Mouse (Mus musculus) hindbrain, embryonic 13.5 days (tissue): ENCODE measurements around the gene Atxn1. TPM values are rescaled to one million over a fixed set of nuclear protein-coding genes. Genes with fewer than 3 reads are reported as not detected.

Source experiments
- ATAC-seq: fragments of 200-750 bp; cut with Nextera tagmentation; 2 replicates; pipeline ENCODE4 v1.8.0; 2017; ENCODE audit warnings: moderate TSS enrichment; ENCODE audit not compliant: low FRiP score
- H3K27ac ChIP-seq: fragments of 300-500 bp; sonication (generic); 2 replicates; pipeline ENCODE4 v1.5.1; 2015; ENCODE audit warnings: inconsistent platforms, mild to moderate bottlenecking, moderate library complexity
- H3K27me3 ChIP-seq: fragments of 300-500 bp; sonication (generic); 2 replicates; pipeline ENCODE4 v1.6.1; 2015; ENCODE audit warnings: mild to moderate bottlenecking, inconsistent platforms
- H3K36me3 ChIP-seq: fragments of 300-500 bp; sonication (generic); 2 replicates; pipeline ENCODE4 v1.6.1; 2015; ENCODE audit warnings: mild to moderate bottlenecking, inconsistent platforms
- H3K4me1 ChIP-seq: fragments of 300-500 bp; sonication (generic); replicated peaks from 2 replicates; pipeline ENCODE4 v1.6.1; 2015; ENCODE audit warnings: inconsistent platforms
- H3K4me2 ChIP-seq: fragments of 300-500 bp; sonication (generic); 2 replicates; pipeline ENCODE4 v1.6.1; 2015; ENCODE audit warnings: inconsistent platforms, mild to moderate bottlenecking, moderate library complexity
- H3K4me3 ChIP-seq: fragments of 300-500 bp; sonication (generic); 2 replicates; pipeline ENCODE4 v1.5.1; 2015; ENCODE audit warnings: mild to moderate bottlenecking, inconsistent platforms
- H3K9ac ChIP-seq: fragments of 300-500 bp; sonication (generic); 2 replicates; pipeline ENCODE4 v1.6.1; 2015; ENCODE audit warnings: mild to moderate bottlenecking, inconsistent platforms
- H3K9me3 ChIP-seq: fragments of 300-500 bp; sonication (generic); 2 replicates; pipeline ENCODE4 v1.6.1; 2016; ENCODE audit warnings: inconsistent platforms
- WGBS: fragments of 180-500 bp; shearing (Covaris S2); methylation state at CpG from one replicate; pipeline ENCODE4 v1.1.7; 2015; 5-methylcytosine and 5-hydroxymethylcytosine counted together
- polyA plus RNA-seq: library from polyadenylated mRNA; unstranded; fragments of >200 nt; fragmentation: Nextera tagmentation; extraction: Ambion mirVana; gene quantifications from 2 replicates; pipeline ENCODE4 v1.2.1, GENCODE M21; 2015

Atxn1 gene
- polyA plus RNA-seq, 1 experiment from 2014 or later, result 8.1 TPM

- H3K4me2 ChIP-seq, result no peak overlapping the region
- no peaks in the 10 kb centered on the region for H3K4me1 ChIP-seq
- peaks cover 13% of the 10 kb centered on the region for H3K36me3 ChIP-seq
- no peak overlapping the region for H3K9ac ChIP-seq
- H3K4me3 ChIP-seq, result no peak overlapping the region
- H3K27ac ChIP-seq, result no peak overlapping the region
- 84% methylated on average over 6 of the region's 6 CpGs for WGBS
- H3K9me3 ChIP-seq, result no peaks in the 10 kb centered on the region
- no peaks in the 10 kb centered on the region for H3K27me3 ChIP-seq
- ATAC-seq, result no peak
Observed at GRCm38 (mm10) chr13:45796286-45796685, 168.5 kb downstream of the Atxn1 start.

GRCm38 (mm10) chr13:45793796-45794195 lies 171.0 kb downstream of the Atxn1 start:
- Histone ChIP-seq H3K4me3 (no peak overlapping the region), H3K27me3 (no peaks in the 10 kb centered on the region), H3K4me1 (no peaks in the 10 kb centered on the region), H3K4me2 (no peak overlapping the region), H3K27ac (no peak overlapping the region), H3K36me3 (peaks cover 13% of the 10 kb centered on the region), H3K9ac (no peak overlapping the region), H3K9me3 (no peaks in the 10 kb centered on the region)
- WGBS, result 88% methylated on average over 3 of the region's 3 CpGs
- ATAC-seq, result no peak

- Histone ChIP-seq H3K27ac (no peak overlapping the region), H3K4me3 (no peak overlapping the region), H3K9me3 (no peaks in the 10 kb centered on the region), H3K36me3 (peaks cover 5% of the 10 kb centered on the region; the same call in 1 of the 2 replicates), H3K4me1 (0 out of 2 replicates have a peak, but pooled peaks cover 3% of the 10 kb centered on the region), H3K9ac (no peak overlapping the region), H3K27me3 (no peaks in the 10 kb centered on the region), H3K4me2 (no peak overlapping the region)
- no peak for ATAC-seq
- 92% methylated on average over 7 of the region's 7 CpGs for WGBS
Observed at GRCm38 (mm10) chr13:45786409-45786808, 178.4 kb downstream of the Atxn1 start.

GRCm38 (mm10) chr13:45783681-45784080 lies 181.1 kb downstream of the Atxn1 start:
- H3K4me2 ChIP-seq, result no peak overlapping the region
- H3K27ac ChIP-seq, result no peak overlapping the region

GRCm38 (mm10) chr13:45778750-45779149 lies 186.1 kb downstream of the Atxn1 start:
- Histone ChIP-seq H3K4me3 (no peak overlapping the region), H3K27ac (no peak overlapping the region; the same call in 1 of the 2 replicates), H3K9ac (no peak overlapping the region), H3K4me1 (peaks cover 11% of the 10 kb centered on the region; the same call in 1 of the 2 replicates), H3K36me3 (peaks cover 5% of the 10 kb centered on the region; the same call in 1 of the 2 replicates), H3K27me3 (no peaks in the 10 kb centered on the region), H3K9me3 (0 out of 2 replicates have a peak, but pooled peaks cover 3% of the 10 kb centered on the region), H3K4me2 (no peak overlapping the region)
- 91% methylated on average over 5 of the region's 5 CpGs for WGBS
- ATAC-seq, result no peak

More at GRCm38 (mm10) chr13:45783681-45784080, 181.1 kb downstream of the Atxn1 start:
- peaks cover 5% of the 10 kb centered on the region; the same call in 1 of the 2 replicates for H3K36me3 ChIP-seq
- 75% methylated on average over 10 of the region's 10 CpGs for WGBS
- H3K27me3 ChIP-seq, result no peaks in the 10 kb centered on the region
- H3K9me3 ChIP-seq, result 0 out of 2 replicates have a peak, but pooled peaks cover 3% of the 10 kb centered on the region
- no peak overlapping the region for H3K4me3 ChIP-seq
- 0 out of 2 replicates have a peak, but pooled peaks cover 3% of the 10 kb centered on the region for H3K4me1 ChIP-seq
- no peak overlapping the region for H3K9ac ChIP-seq
- no peak for ATAC-seq

GRCm38 (mm10) chr13:45778171-45778570 lies 186.6 kb downstream of the Atxn1 start:
- ATAC-seq, result no peak
- H3K4me3 ChIP-seq, result no peak overlapping the region
- 0 out of 2 replicates have a peak, but pooled peaks cover 3% of the 10 kb centered on the region for H3K9me3 ChIP-seq
- 42% methylated on average over 9 of the region's 9 CpGs for WGBS
- H3K27ac ChIP-seq, result peak overlapping the region; percentile 40; the same call in 1 of the 2 replicates
- H3K4me1 ChIP-seq, result peaks cover 16% of the 10 kb centered on the region; the same call in 1 of the 2 replicates
- no peak overlapping the region for H3K9ac ChIP-seq
- H3K4me2 ChIP-seq, result no peak overlapping the region
- peaks cover 5% of the 10 kb centered on the region; the same call in 1 of the 2 replicates for H3K36me3 ChIP-seq
- H3K27me3 ChIP-seq, result no peaks in the 10 kb centered on the region

- H3K9ac ChIP-seq, result no peak overlapping the region
- ATAC-seq, result no peak
- H3K4me1 ChIP-seq, result peaks cover 16% of the 10 kb centered on the region; the same call in 1 of the 2 replicates
- H3K9me3 ChIP-seq, result 0 out of 2 replicates have a peak, but pooled peaks cover 3% of the 10 kb centered on the region
- WGBS, result 100% methylated on average over 1 of the region's 1 CpGs
- no peak overlapping the region for H3K4me3 ChIP-seq
- no peak overlapping the region for H3K4me2 ChIP-seq
- no peaks in the 10 kb centered on the region for H3K36me3 ChIP-seq
- H3K27me3 ChIP-seq, result no peaks in the 10 kb centered on the region
- no peak overlapping the region for H3K27ac ChIP-seq
Observed at GRCm38 (mm10) chr13:45775516-45775915, 189.3 kb downstream of the Atxn1 start.

- Histone ChIP-seq H3K4me2 (peak overlapping the region; percentile 20), H3K9ac (0 out of 2 replicates have a peak overlapping the region, but pooled peaks have one; percentile 35)
- 57% methylated on average over 21 of the region's 21 CpGs for WGBS
Observed at GRCm38 (mm10) chr13:45773381-45774168, 191.2 kb downstream of the Atxn1 start.

GRCm38 (mm10) chr13:45769757-45770156 lies 195.1 kb downstream of the Atxn1 start:
- peaks cover 7% of the 10 kb centered on the region for H3K36me3 ChIP-seq
- no peak overlapping the region for H3K4me3 ChIP-seq
- no peak for ATAC-seq
- H3K27me3 ChIP-seq, result no peaks in the 10 kb centered on the region
- WGBS, result 96% methylated on average over 11 of the region's 11 CpGs
- no peak overlapping the region for H3K4me2 ChIP-seq
- no peaks in the 10 kb centered on the region for H3K9me3 ChIP-seq
- no peak overlapping the region for H3K9ac ChIP-seq
- peaks cover 9% of the 10 kb centered on the region; the same call in 1 of the 2 replicates for H3K4me1 ChIP-seq
- no peak overlapping the region for H3K27ac ChIP-seq

More at GRCm38 (mm10) chr13:45773381-45774168, 191.2 kb downstream of the Atxn1 start:
- H3K4me1 ChIP-seq, result peaks cover 16% of the 10 kb centered on the region; the same call in 1 of the 2 replicates
- H3K9me3 ChIP-seq, result no peaks in the 10 kb centered on the region
- ATAC-seq, result no peak
- peaks cover 7% of the 10 kb centered on the region for H3K36me3 ChIP-seq
- H3K27me3 ChIP-seq, result no peaks in the 10 kb centered on the region
- H3K27ac ChIP-seq, result peak overlapping the region; percentile 58
- no peak overlapping the region for H3K4me3 ChIP-seq

GRCm38 (mm10) chr13:45768250-45768649 lies 196.6 kb downstream of the Atxn1 start:
- Histone ChIP-seq H3K4me3 (no peak overlapping the region), H3K27ac (no peak overlapping the region), H3K9ac (no peak overlapping the region), H3K4me2 (no peak overlapping the region), H3K36me3 (peaks cover 7% of the 10 kb centered on the region), H3K27me3 (no peaks in the 10 kb centered on the region), H3K4me1 (0 out of 2 replicates have a peak, but pooled peaks cover under 1% of the 10 kb centered on the region), H3K9me3 (no peaks in the 10 kb centered on the region)
- no peak for ATAC-seq
- 89% methylated on average over 3 of the region's 3 CpGs for WGBS

- Histone ChIP-seq H3K4me2 (no peak overlapping the region), H3K9me3 (no peaks in the 10 kb centered on the region), H3K36me3 (peaks cover 2% of the 10 kb centered on the region; the same call in 1 of the 2 replicates), H3K27me3 (no peaks in the 10 kb centered on the region), H3K4me1 (no peaks in the 10 kb centered on the region), H3K27ac (no peak overlapping the region), H3K9ac (no peak overlapping the region), H3K4me3 (no peak overlapping the region)
- ATAC-seq, result no peak
- 81% methylated on average over 5 of the region's 5 CpGs for WGBS
Observed at GRCm38 (mm10) chr13:45764354-45764753, 200.5 kb downstream of the Atxn1 start.

GRCm38 (mm10) chr13:45762278-45762677 lies 202.5 kb downstream of the Atxn1 start:
- H3K27ac ChIP-seq, result no peak overlapping the region
- no peaks in the 10 kb centered on the region for H3K4me1 ChIP-seq
- no peaks in the 10 kb centered on the region for H3K27me3 ChIP-seq
- WGBS, result 83% methylated on average over 7 of the region's 7 CpGs
- no peak for ATAC-seq
- no peak overlapping the region for H3K4me2 ChIP-seq
- H3K4me3 ChIP-seq, result no peak overlapping the region
- H3K9ac ChIP-seq, result no peak overlapping the region
- H3K36me3 ChIP-seq, result no peaks in the 10 kb centered on the region
- no peaks in the 10 kb centered on the region for H3K9me3 ChIP-seq
